Mouse (Mus musculus) liver, embryonic 12.5 days (tissue): ENCODE results near the gene Vpreb3. TPM values are rescaled to one million over a fixed set of nuclear protein-coding genes. Genes with fewer than 3 reads are reported as not detected.

ENCODE experiments used
- ATAC-seq: fragments of 200-750 bp; cut with Nextera tagmentation; 2 replicates; pipeline ENCODE4 v1.8.0; 2017; ENCODE audit warnings: moderate number of reproducible peaks, mild to moderate bottlenecking, moderate library complexity
- H3K27ac ChIP-seq: fragments of 300-500 bp; sonication (generic); 2 replicates; pipeline ENCODE4 v1.5.1; 2016; ENCODE audit warnings: mild to moderate bottlenecking
- H3K27me3 ChIP-seq: fragments of 300-500 bp; sonication (generic); replicated peaks from 2 replicates; pipeline ENCODE4 v1.6.1; 2016; ENCODE audit warnings: mild to moderate bottlenecking, moderate library complexity
- H3K36me3 ChIP-seq: fragments of 300-500 bp; sonication (generic); 2 replicates; pipeline ENCODE4 v1.6.1; 2016; ENCODE audit warnings: mild to moderate bottlenecking, moderate library complexity
- H3K4me1 ChIP-seq: fragments of 300-500 bp; sonication (generic); 2 replicates; pipeline ENCODE4 v1.6.1; 2016
- H3K4me2 ChIP-seq: fragments of 300-500 bp; sonication (generic); 2 replicates; pipeline ENCODE4 v1.6.1; 2016; ENCODE audit warnings: mild to moderate bottlenecking, moderate library complexity
- H3K4me3 ChIP-seq: fragments of 300-500 bp; sonication (generic); 2 replicates; pipeline ENCODE4 v1.5.1; 2016; ENCODE audit warnings: mild to moderate bottlenecking, moderate library complexity
- H3K9ac ChIP-seq: fragments of 300-500 bp; sonication (generic); 2 replicates; pipeline ENCODE4 v1.6.1; 2016; ENCODE audit warnings: mild to moderate bottlenecking, moderate library complexity
- H3K9me3 ChIP-seq: fragments of 300-500 bp; sonication (generic); replicated peaks from 2 replicates; pipeline ENCODE4 v1.6.1; 2016; ENCODE audit warnings: mild to moderate bottlenecking, moderate library complexity
- WGBS: fragments of 180-500 bp; shearing (Covaris S2); methylation state at CpG from one replicate; pipeline ENCODE4 v1.1.7; 2016; ENCODE audit not compliant: insufficient replicate concordance; 5-methylcytosine and 5-hydroxymethylcytosine counted together
- polyA plus RNA-seq: library from polyadenylated mRNA; unstranded; fragments of >200 nt; fragmentation: Nextera tagmentation; extraction: Ambion mirVana; gene quantifications from 2 replicates; pipeline ENCODE4 v1.2.1, GENCODE M21; 2016

The Vpreb3 gene
- polyA plus RNA-seq, 1 experiment from 2014 or later: 0.27 TPM

DNA sequence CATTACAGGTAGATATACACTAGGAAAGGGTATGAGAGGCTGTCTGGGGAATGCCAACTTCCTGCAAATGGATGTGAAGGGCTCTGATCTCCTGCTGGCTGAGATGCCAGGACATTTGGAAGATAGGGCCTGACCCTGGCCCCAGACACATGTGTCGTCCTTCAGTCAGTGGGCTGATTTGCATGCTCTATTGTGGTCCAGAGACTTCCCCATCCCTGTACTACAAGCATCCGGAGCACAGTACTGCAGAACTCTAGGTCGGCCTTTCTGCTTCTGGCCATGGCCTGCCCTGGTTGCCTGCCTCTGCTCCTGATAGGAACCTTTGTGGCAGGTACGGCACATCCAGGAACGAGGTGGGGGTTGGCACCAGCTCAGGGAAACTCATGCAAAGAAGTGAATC, 5.2 kb downstream of the Vpreb3 start:
- Histone ChIP-seq H3K9ac (no peak overlapping the region), H3K27ac (no peak overlapping the region), H3K4me1 (peaks cover 11% of the 10 kb centered on the region; the same call in 1 of the 2 replicates), H3K27me3 (peaks cover 60% of the 10 kb centered on the region), H3K36me3 (no peaks in the 10 kb centered on the region), H3K4me2 (no peak overlapping the region), H3K4me3 (no peak overlapping the region), H3K9me3 (no peaks in the 10 kb centered on the region)
- ATAC-seq: no peak
- WGBS: 64% methylated on average over 5 of the region's 5 CpGs

DNA sequence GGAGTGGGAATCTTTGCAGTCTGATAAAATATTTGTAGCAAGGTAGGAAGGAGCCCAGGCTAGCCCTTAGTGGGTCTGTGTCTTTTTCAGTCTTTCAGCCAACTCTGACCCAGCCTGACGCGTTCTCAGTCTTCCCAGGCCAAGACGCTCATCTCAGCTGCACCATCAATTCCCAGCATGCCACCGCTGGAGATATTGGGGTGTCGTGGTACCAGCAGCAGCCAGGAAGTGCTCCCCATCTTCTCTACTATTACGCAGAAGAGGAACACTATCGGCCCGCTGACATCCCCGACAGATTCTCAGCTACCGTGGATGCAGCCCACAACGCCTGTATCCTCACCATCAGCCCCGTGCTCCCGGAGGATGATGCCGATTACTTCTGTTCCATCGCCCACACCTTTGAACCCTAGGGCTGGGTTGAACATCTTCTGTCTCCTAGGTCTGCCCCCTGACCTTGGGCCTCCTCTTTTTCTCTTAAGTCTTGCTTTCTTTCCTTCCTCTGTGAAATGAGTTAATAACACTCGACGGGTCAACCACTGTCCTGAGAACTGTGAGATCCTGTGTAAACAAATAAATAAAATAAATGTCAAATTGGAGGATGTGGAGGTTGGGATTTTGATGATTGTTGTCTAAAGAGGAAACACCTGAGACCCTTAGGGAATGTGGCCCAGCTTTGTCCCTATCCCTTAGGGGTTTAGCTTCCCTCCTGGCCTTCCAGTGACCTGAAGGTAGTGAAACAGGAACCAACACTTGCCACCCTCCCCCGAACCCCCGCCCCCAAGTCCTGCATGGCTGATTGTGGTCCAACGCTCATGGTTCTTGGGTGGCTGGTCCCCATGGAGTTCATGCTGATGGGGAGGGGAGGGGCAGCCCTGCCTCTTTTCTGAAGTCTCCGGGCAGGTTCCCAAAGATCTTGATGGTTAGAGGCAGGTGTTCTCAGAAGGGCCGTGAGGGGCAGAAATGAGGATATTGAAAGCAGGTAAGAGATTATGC, 6.5 kb downstream of the Vpreb3 start:
- Histone ChIP-seq H3K9ac (no peak overlapping the region), H3K4me3 (no peak overlapping the region), H3K4me2 (no peak overlapping the region), H3K27ac (no peak overlapping the region), H3K27me3 (peaks cover 69% of the 10 kb centered on the region), H3K36me3 (no peaks in the 10 kb centered on the region), H3K4me1 (peaks cover 20% of the 10 kb centered on the region), H3K9me3 (no peaks in the 10 kb centered on the region)
- 73% methylated on average over 22 of the region's 22 CpGs for WGBS
- ATAC-seq: no peak

- ATAC-seq: 0 out of 2 replicates have a peak, but pooled peaks have one; percentile 14
- Histone ChIP-seq H3K9me3 (no peaks in the 10 kb centered on the region), H3K4me1 (peaks cover 25% of the 10 kb centered on the region), H3K36me3 (no peaks in the 10 kb centered on the region), H3K27ac (no peak overlapping the region), H3K4me3 (peak overlapping the region; percentile 48), H3K9ac (peak overlapping the region; percentile 52), H3K27me3 (peaks cover 80% of the 10 kb centered on the region), H3K4me2 (peak overlapping the region; percentile 69)
- 8% methylated on average over 23 of the region's 23 CpGs for WGBS
These were observed 7.9 kb downstream of the Vpreb3 start for GRCm38 (mm10) chr10:75950791-75951210.

DNA sequence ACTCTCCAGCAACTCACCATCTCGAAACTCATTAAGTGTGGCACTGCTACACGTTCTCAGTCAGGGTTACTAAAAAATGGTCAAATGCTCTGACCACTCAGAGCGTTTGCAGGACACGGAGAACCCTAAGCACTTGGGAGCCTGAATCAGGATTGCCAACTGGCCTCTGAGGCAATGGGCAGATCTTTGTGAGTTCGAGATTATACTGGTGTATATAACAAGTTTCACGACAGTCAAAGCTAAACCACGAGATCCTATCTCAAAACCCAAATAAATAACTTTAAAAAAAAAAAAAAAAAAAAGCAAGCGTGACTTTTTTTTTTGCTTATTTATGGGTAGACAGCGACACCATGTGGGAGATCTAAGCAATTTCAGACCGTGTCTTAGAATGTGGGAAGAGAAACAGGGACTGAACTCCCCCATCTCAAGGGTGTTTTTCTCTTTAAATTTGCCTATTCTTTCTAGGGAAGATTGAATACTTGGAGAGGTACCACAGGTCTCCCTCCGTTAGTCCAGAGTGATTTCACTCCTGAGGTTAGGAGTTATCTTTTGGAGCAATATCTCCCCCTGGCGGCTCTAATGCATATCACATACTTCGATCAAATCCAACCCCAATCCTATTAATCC, 8.7 kb downstream of the Vpreb3 start:
- WGBS: 3% methylated on average over 13 of the region's 13 CpGs
- H3K4me2 ChIP-seq: peak overlapping the region; percentile 69
- no peaks in the 10 kb centered on the region for H3K9me3 ChIP-seq
- peaks cover 25% of the 10 kb centered on the region for H3K4me1 ChIP-seq
- H3K36me3 ChIP-seq: no peaks in the 10 kb centered on the region
- H3K9ac ChIP-seq: peak overlapping the region; percentile 52; the same call in 1 of the 2 replicates
- H3K27ac ChIP-seq: no peak overlapping the region
- ATAC-seq: no peak
- peaks cover 75% of the 10 kb centered on the region for H3K27me3 ChIP-seq
- H3K4me3 ChIP-seq: peak overlapping the region; percentile 48

- Histone ChIP-seq H3K36me3 (no peaks in the 10 kb centered on the region), H3K4me1 (peaks cover 25% of the 10 kb centered on the region), H3K4me3 (peak within 1 kb of the TSS; percentile 47), H3K27me3 (peaks cover 49% of the 10 kb centered on the region), H3K27ac (no peak within 1 kb of the TSS), H3K4me2 (peak within 1 kb of the TSS; percentile 69), H3K9me3 (no peaks in the 10 kb centered on the region), H3K9ac (peak within 1 kb of the TSS; percentile 55)
- ATAC-seq: peak; percentile 38
- 13% methylated on average over 20 of the region's 20 CpGs for WGBS
These were observed 11.5 kb downstream of the Vpreb3 start, which contains the start of gene Gm5134 for GRCm38 (mm10) chr10:75954381-75954811. TSS of gene Gm5134 (plus strand) at chr10:75954514.

DNA sequence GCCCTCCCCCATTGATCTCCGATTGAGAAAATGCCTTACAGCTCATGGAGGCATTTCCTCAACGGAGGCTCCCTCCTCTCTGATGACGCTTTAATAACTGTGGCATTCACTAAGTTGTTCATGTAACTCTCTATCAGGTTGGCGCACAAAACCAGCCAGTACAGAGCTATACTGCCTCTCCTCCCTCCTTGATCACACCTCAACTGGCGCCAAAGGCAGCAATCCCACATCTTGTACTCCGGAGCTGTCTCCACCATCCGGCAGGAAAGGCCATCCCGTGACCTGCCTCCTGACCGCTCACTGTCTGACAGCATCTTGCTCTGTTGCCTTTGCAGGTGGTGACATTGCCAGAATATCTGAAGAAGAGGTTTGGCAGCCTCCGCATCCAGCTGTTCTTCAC, 31.0 kb downstream of the Vpreb3 start:
- 0 out of 2 replicates have a peak, but pooled peaks cover 4% of the 10 kb centered on the region for H3K4me1 ChIP-seq
- H3K27ac ChIP-seq: no peak overlapping the region
- WGBS: 79% methylated on average over 10 of the region's 10 CpGs
- H3K4me3 ChIP-seq: no peak overlapping the region
- H3K4me2 ChIP-seq: no peak overlapping the region
- H3K27me3 ChIP-seq: no peaks in the 10 kb centered on the region
- H3K36me3 ChIP-seq: no peaks in the 10 kb centered on the region
- H3K9me3 ChIP-seq: 0 out of 2 replicates have a peak, but pooled peaks cover 6% of the 10 kb centered on the region
- H3K9ac ChIP-seq: no peak overlapping the region
- ATAC-seq: no peak

DNA sequence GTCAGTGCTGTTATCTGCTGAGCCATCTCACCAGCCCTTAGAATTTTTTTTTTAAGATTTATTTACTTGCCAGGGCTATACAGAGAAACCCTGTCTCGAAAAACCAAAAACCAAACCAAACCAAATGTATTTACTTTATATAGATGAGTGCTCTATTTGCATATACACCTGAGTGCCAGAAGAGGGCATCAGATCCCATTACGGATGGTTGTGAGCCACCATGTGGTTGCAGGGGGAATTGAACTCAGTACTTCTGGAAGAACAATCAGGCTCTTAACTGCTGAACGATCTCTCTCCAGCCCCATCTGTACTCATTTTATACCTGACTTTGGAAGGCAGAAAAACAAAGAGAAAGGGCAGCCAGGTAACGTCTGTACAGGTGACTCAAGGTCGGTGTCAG, 32.4 kb downstream of the Vpreb3 start:
- 61% methylated on average over 5 of the region's 5 CpGs for WGBS
- no peak for ATAC-seq
- no peaks in the 10 kb centered on the region for H3K27me3 ChIP-seq
- H3K4me1 ChIP-seq: 0 out of 2 replicates have a peak, but pooled peaks cover 4% of the 10 kb centered on the region
- 0 out of 2 replicates have a peak, but pooled peaks cover 6% of the 10 kb centered on the region for H3K9me3 ChIP-seq
- H3K9ac ChIP-seq: no peak overlapping the region
- no peak overlapping the region for H3K4me2 ChIP-seq
- H3K4me3 ChIP-seq: no peak overlapping the region
- no peak overlapping the region for H3K27ac ChIP-seq
- no peaks in the 10 kb centered on the region for H3K36me3 ChIP-seq

- Histone ChIP-seq H3K4me2 (no peak overlapping the region), H3K4me1 (peaks cover 6% of the 10 kb centered on the region), H3K27ac (no peak overlapping the region), H3K9me3 (no peaks in the 10 kb centered on the region), H3K27me3 (no peaks in the 10 kb centered on the region), H3K4me3 (no peak overlapping the region), H3K36me3 (no peaks in the 10 kb centered on the region), H3K9ac (no peak overlapping the region)
- no peak for ATAC-seq
- WGBS: 33% methylated on average over 10 of the region's 10 CpGs
These were observed 35.4 kb downstream of the Vpreb3 start for GRCm38 (mm10) chr10:75978119-75978834.

GRCm38 (mm10) chr10:75978835-75979157, 35.9 kb downstream of the Vpreb3 start:
- ATAC-seq: no peak
- WGBS: 69% methylated on average over 5 of the region's 5 CpGs

DNA sequence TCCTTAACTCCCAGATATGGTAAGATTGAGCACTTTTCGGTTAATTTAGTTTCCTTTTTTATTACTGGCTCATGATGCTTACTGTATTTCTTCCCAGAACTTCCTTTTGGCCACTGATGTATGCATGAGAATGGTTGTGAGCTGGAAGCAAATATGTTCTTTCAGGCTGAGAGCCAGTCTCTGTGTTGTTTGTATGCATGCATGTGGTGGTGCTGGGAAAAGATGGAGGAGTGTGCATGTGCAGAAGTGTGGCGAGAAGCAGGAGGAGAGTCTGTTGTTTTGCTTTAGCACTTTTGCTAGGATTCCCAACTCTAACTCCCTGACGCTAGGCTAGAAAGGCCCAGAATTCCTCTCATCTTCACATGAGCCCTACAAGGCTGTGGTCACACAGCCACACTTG, 36.6 kb downstream of the Vpreb3 start:
- Histone ChIP-seq H3K27me3 (no peaks in the 10 kb centered on the region), H3K36me3 (no peaks in the 10 kb centered on the region), H3K9ac (no peak overlapping the region), H3K27ac (no peak overlapping the region), H3K4me3 (no peak overlapping the region), H3K4me2 (no peak overlapping the region), H3K4me1 (peaks cover 9% of the 10 kb centered on the region), H3K9me3 (no peaks in the 10 kb centered on the region)
- no peak for ATAC-seq
- WGBS: 73% methylated on average over 3 of the region's 3 CpGs

More at GRCm38 (mm10) chr10:75978835-75979157, 35.9 kb downstream of the Vpreb3 start:
- peaks cover 9% of the 10 kb centered on the region for H3K4me1 ChIP-seq
- no peaks in the 10 kb centered on the region for H3K9me3 ChIP-seq
- no peak overlapping the region for H3K27ac ChIP-seq
- no peak overlapping the region for H3K4me3 ChIP-seq
- no peak overlapping the region for H3K9ac ChIP-seq
- no peak overlapping the region for H3K4me2 ChIP-seq
- no peaks in the 10 kb centered on the region for H3K27me3 ChIP-seq
- no peaks in the 10 kb centered on the region for H3K36me3 ChIP-seq

DNA sequence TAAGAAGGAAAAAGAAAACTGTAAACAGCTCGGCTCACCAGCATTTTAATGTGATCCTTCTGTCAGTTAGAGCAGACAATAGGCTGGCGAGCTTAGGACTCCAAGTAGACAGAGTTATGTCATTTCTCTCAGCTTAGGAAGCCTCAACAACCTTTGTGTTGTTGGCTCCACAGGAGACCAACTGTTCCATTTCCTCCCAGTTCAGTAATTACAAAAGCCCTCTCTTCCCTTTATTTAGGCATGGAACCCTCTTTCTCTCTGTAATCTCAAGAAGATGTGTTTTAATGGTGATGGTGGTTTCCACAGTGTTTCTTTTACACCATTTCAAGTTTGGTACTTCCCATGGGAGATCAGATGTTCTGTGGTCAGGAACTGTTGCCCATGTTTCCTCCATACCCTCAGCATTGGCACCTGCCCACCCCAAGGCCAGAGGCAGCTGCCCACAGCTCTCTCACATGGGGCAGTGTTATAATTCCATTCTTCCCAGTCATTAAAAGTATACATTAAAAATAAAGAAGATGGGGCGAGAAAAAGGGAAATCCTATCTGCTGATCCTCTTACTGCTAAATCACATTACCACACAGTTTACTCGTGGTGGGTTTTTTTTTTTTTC, 47.7 kb downstream of the Vpreb3 start:
- Histone ChIP-seq H3K4me1 (no peaks in the 10 kb centered on the region), H3K36me3 (no peaks in the 10 kb centered on the region), H3K4me2 (no peak overlapping the region), H3K4me3 (no peak overlapping the region), H3K9ac (no peak overlapping the region), H3K27me3 (no peaks in the 10 kb centered on the region), H3K27ac (no peak overlapping the region), H3K9me3 (no peaks in the 10 kb centered on the region)
- 55% methylated on average over 4 of the region's 4 CpGs for WGBS
- no peak for ATAC-seq
